Mouse (Mus musculus) heart, adult 2 months (tissue): ENCODE data around the gene Txndc11.

Experiments used
- CTCF ChIP-seq: fragments of 200-600 bp; IDR thresholded peaks from 2 replicates; pipeline ENCODE4 v1.8.1; 2022; ENCODE audit warnings: antibody characterized with exemption, mild to moderate bottlenecking, moderate library complexity
- EP300 ChIP-seq: fragments of 200-500 bp; IDR thresholded peaks from 2 replicates; pipeline ENCODE4 v1.6.1; 2011; ENCODE audit warnings: low read depth, low read length, control low read depth; ENCODE audit not compliant: insufficient read depth
- POLR2A ChIP-seq: fragments of 200-500 bp; IDR thresholded peaks from 2 replicates; pipeline ENCODE4 v1.6.1; 2011; ENCODE audit warnings: mild to moderate bottlenecking, low read depth, low read length, control low read depth; ENCODE audit not compliant: insufficient read depth

- TF ChIP-seq CTCF (no peak), EP300 (no peak), POLR2A (no peak)
These were observed 62.0 kb downstream of the Txndc11 start for GRCm38 (mm10) chr16:11072454-11072853.
